Mouse (Mus musculus) heart, embryonic 14.5 days (tissue): ENCODE data around the gene 4930556J24Rik. TPM values are rescaled to one million over a fixed set of nuclear protein-coding genes. Genes with fewer than 3 reads are reported as not detected.

Experiments
- ATAC-seq: fragments of 200-750 bp; cut with Nextera tagmentation; 2 replicates; pipeline ENCODE4 v1.8.0; 2017; ENCODE audit warnings: low read depth, moderate TSS enrichment; ENCODE audit not compliant: insufficient number of reproducible peaks, insufficient read depth, low FRiP score
- H3K27ac ChIP-seq, 2 experiments: fragments of 200-500 bp in 1 of 2; fragments of 300-500 bp in 1 of 2; sonication (generic) in 1 of 2; replicated peaks in 1 of 2; 2 replicates each; pipeline ENCODE4 v1.5.1; 2012 to 2014; ENCODE audit warnings: low read depth in 2 of 2, low read length in 2 of 2, control low read depth in 1 of 2, mild to moderate bottlenecking in 1 of 2, mixed read lengths in 1 of 2; ENCODE audit not compliant: control insufficient read depth in 1 of 2, insufficient read depth in 1 of 2
- H3K27me3 ChIP-seq: fragments of 300-500 bp; sonication (generic); 2 replicates; pipeline ENCODE4 v1.6.1; 2014; ENCODE audit warnings: mild to moderate bottlenecking, low read length, control low read depth; ENCODE audit not compliant: control insufficient read depth, insufficient read depth
- H3K36me3 ChIP-seq: fragments of 300-500 bp; sonication (generic); 2 replicates; pipeline ENCODE4 v1.6.1; 2014; ENCODE audit warnings: mild to moderate bottlenecking, control low read depth, low read length, mixed read lengths; ENCODE audit not compliant: control insufficient read depth, insufficient read depth
- H3K4me1 ChIP-seq, 2 experiments: fragments of 200-500 bp in 1 of 2; fragments of 300-500 bp in 1 of 2; sonication (generic) in 1 of 2; 2 replicates each; pipeline ENCODE4 v1.6.1; 2012 to 2014; ENCODE audit warnings: low read length in 2 of 2, control low read depth in 1 of 2, mixed read lengths in 1 of 2; ENCODE audit not compliant: control insufficient read depth in 2 of 2, insufficient read depth in 2 of 2
- H3K4me2 ChIP-seq: fragments of 300-500 bp; sonication (generic); 2 replicates; pipeline ENCODE4 v1.6.1; 2014; ENCODE audit warnings: mild to moderate bottlenecking, low read length
- H3K4me3 ChIP-seq, 2 experiments: fragments of 200-500 bp in 1 of 2; fragments of 300-500 bp in 1 of 2; sonication (generic) in 1 of 2; 2 replicates each; pipeline ENCODE4 v1.5.1; 2012 to 2014; ENCODE audit warnings: low read length in 2 of 2, mild to moderate bottlenecking in 2 of 2, control low read depth in 1 of 2, low read depth in 1 of 2, moderate library complexity in 1 of 2; ENCODE audit not compliant: control insufficient read depth in 1 of 2, insufficient read depth in 1 of 2
- H3K9ac ChIP-seq: fragments of 300-500 bp; sonication (generic); 2 replicates; pipeline ENCODE4 v1.6.1; 2014; ENCODE audit warnings: mild to moderate bottlenecking, low read length
- H3K9me3 ChIP-seq: fragments of 300-500 bp; sonication (generic); 2 replicates; pipeline ENCODE4 v1.6.1; 2016; ENCODE audit warnings: low read length, control low read depth; ENCODE audit not compliant: control insufficient read depth
- WGBS: fragments of 180-500 bp; shearing (Covaris S2); extraction: QIAGEN DNeasy Blood & Tissue Kit; methylation state at CpG from one replicate; pipeline ENCODE4 v1.1.7; 2014; 5-methylcytosine and 5-hydroxymethylcytosine counted together
- polyA plus RNA-seq: library from polyadenylated mRNA; unstranded; fragments of >200 nt; fragmentation: Nextera tagmentation; extraction: Ambion mirVana; gene quantifications from 2 replicates; pipeline ENCODE4 v1.2.1, GENCODE M21; 2014

Gene 4930556J24Rik
- polyA plus RNA-seq, 1 experiment from 2014 or later = not detected

DNA sequence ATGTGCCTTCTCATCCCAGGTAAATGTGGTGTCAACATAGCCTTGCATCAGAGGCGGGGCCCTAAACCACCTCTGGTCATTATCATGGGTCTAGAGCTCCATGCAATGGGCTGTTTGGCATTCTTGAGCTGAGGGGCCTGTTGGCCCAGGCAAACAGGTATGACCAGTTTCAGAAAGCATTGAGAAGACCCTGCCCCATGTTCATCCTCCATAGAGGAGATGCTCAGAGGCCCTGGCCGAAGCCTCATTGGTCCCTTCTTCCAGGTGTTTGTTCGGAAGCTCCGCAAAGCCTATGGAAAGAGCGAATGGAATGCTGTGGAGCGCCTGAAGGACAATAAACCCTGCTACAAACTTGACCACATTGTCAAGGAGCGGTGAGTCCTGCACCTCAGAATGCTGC lies 6.2 kb downstream of the 4930556J24Rik start:
- H3K9me3 ChIP-seq = no peaks in the 10 kb centered on the region

GRCm38 (mm10) chr11:3969837-3970236 lies 6.7 kb downstream of the 4930556J24Rik start:
- Histone ChIP-seq H3K4me3 (no peak overlapping the region), H3K36me3 (peaks cover 69% of the 10 kb centered on the region), H3K27me3 (no peaks in the 10 kb centered on the region), H3K4me1 (peaks cover 0 to 3% of the 10 kb centered on the region in 2 experiments; a peak in 2 of 4 replicates), H3K4me2 (no peak overlapping the region), H3K9ac (no peak overlapping the region), H3K9me3 (no peaks in the 10 kb centered on the region), H3K27ac (no peak overlapping the region)
- 77% methylated on average over 3 of the region's 3 CpGs for WGBS
- no peak for ATAC-seq

More for the DNA sequence above, 6.2 kb downstream of the 4930556J24Rik start:
- no peak for ATAC-seq
- Histone ChIP-seq H3K27me3 (no peaks in the 10 kb centered on the region), H3K4me2 (no peak overlapping the region), H3K27ac (no peak overlapping the region), H3K9ac (no peak overlapping the region), H3K4me3 (no peak overlapping the region), H3K4me1 (no peaks in the 10 kb centered on the region), H3K36me3 (peaks cover 74% of the 10 kb centered on the region)
- 97% methylated on average over 7 of the region's 7 CpGs for WGBS

- Histone ChIP-seq H3K4me3 (peak overlapping the region; percentile 64 to 74), H3K27ac (peak overlapping the region; percentile 36 to 67; a peak in 1 of 4 replicates), H3K27me3 (no peaks in the 10 kb centered on the region), H3K4me1 (peaks cover 0 to 7% of the 10 kb centered on the region in 2 experiments; a peak in 2 of 4 replicates), H3K4me2 (peak overlapping the region; percentile 88), H3K36me3 (peaks cover 16% of the 10 kb centered on the region), H3K9me3 (no peaks in the 10 kb centered on the region), H3K9ac (peak overlapping the region; percentile 73)
- no peak for ATAC-seq
- 16% methylated on average over 11 of the region's 11 CpGs for WGBS
Observed at GRCm38 (mm10) chr11:3964416-3965172, 12.0 kb downstream of the 4930556J24Rik start.

GRCm38 (mm10) chr11:3963610-3964415 lies 12.8 kb downstream of the 4930556J24Rik start, which contains the start of gene Pes1:
Gene Pes1 (plus strand): TSS chr11:3963975.
- 1% methylated on average over 31 of the region's 31 CpGs for WGBS
- peak; percentile 87 for ATAC-seq

DNA sequence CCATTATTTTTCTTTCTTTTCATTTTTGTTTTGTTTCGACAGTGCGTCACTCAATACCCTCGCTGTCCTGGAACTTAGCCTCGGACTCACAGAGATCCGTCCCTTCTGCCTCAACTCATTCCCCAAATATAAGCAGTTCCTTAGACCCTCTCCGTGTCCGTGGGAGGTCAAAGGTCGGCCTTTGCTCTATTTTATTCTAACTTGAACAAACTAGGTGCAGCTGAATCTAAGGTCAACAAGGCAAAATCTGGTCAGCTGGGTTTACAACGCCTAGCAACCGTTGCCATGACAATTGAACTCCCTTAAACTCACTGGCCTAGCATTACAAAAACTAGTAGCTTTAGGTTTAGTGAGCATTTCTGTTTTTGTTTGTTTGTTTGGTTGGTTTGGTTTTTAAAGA lies 13.4 kb downstream of the 4930556J24Rik start:
- H3K9me3 ChIP-seq = no peaks in the 10 kb centered on the region
- WGBS = 85% methylated on average over 10 of the region's 10 CpGs
- peak overlapping the region in 1 of 2 experiments; percentile 67; a peak in 2 of 4 replicates for H3K27ac ChIP-seq
- H3K9ac ChIP-seq = peak overlapping the region; percentile 73
- peak overlapping the region; percentile 25 to 64 for H3K4me3 ChIP-seq
- ATAC-seq = no peak
- H3K4me1 ChIP-seq = peaks cover 0 to 7% of the 10 kb centered on the region in 2 experiments; a peak in 2 of 4 replicates
- no peaks in the 10 kb centered on the region for H3K27me3 ChIP-seq
- peaks cover 4% of the 10 kb centered on the region for H3K36me3 ChIP-seq
- peak overlapping the region; percentile 88 for H3K4me2 ChIP-seq

More at GRCm38 (mm10) chr11:3963610-3964415, 12.8 kb downstream of the 4930556J24Rik start, which contains the start of gene Pes1:
- H3K9me3 ChIP-seq = no peaks in the 10 kb centered on the region
- H3K36me3 ChIP-seq = peaks cover 9% of the 10 kb centered on the region
- peak within 1 kb of the TSS; percentile 36 to 67; a peak in 3 of 4 replicates for H3K27ac ChIP-seq
- H3K4me1 ChIP-seq = peaks cover 0 to 7% of the 10 kb centered on the region in 2 experiments; a peak in 2 of 4 replicates
- no peaks in the 10 kb centered on the region for H3K27me3 ChIP-seq
- peak within 1 kb of the TSS; percentile 73 for H3K9ac ChIP-seq
- H3K4me3 ChIP-seq = peak within 1 kb of the TSS; percentile 64 to 74
- peak within 1 kb of the TSS; percentile 88 for H3K4me2 ChIP-seq

DNA sequence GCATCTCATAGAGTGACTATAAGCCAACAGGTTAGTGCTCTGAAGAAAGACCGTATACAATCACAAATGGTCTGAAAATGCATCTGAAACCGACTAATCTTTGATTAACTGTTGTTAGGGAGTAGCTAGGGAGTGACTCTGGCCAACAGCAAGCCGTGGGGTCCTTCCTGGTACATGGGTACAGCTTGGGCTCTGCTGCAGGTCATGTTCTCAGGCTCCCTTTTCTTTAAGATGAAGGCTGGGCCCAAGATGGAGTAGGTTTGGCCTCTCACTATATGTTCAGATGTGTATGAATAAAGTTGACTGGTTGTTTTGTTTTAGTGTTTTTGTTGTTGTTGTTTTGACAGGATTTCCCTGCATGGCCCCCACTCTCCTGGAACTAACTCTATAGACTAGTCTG lies 14.8 kb downstream of the 4930556J24Rik start:
- no peak overlapping the region for H3K9ac ChIP-seq
- ATAC-seq = no peak
- H3K27ac ChIP-seq = no peak overlapping the region
- no peaks in the 10 kb centered on the region for H3K36me3 ChIP-seq
- H3K4me2 ChIP-seq = no peak overlapping the region
- no peak overlapping the region for H3K4me3 ChIP-seq
- H3K9me3 ChIP-seq = no peaks in the 10 kb centered on the region
- no peaks in the 10 kb centered on the region for H3K27me3 ChIP-seq
- 65% methylated on average over 3 of the region's 3 CpGs for WGBS
- H3K4me1 ChIP-seq = peaks cover 0 to 7% of the 10 kb centered on the region in 2 experiments; a peak in 2 of 4 replicates

GRCm38 (mm10) chr11:3960901-3961300 lies 15.7 kb downstream of the 4930556J24Rik start:
- Histone ChIP-seq H3K4me2 (no peak overlapping the region), H3K27me3 (no peaks in the 10 kb centered on the region), H3K9me3 (no peaks in the 10 kb centered on the region), H3K27ac (no peak overlapping the region), H3K36me3 (no peaks in the 10 kb centered on the region), H3K4me1 (peaks cover 0 to 7% of the 10 kb centered on the region in 2 experiments; a peak in 2 of 4 replicates), H3K4me3 (no peak overlapping the region), H3K9ac (no peak overlapping the region)
- ATAC-seq = no peak
- WGBS = 32% methylated on average over 2 of the region's 2 CpGs
